Mouse (Mus musculus) midbrain, postnatal 0 days (tissue): ENCODE results near the gene Zfp334. TPM values are rescaled to one million over a fixed set of nuclear protein-coding genes. Genes with fewer than 3 reads are reported as not detected.

ENCODE experiments used
- ATAC-seq: fragments of 200-750 bp; cut with Nextera tagmentation; 2 replicates; pipeline ENCODE4 v1.8.0; 2017; ENCODE audit warnings: moderate number of reproducible peaks, mild to moderate bottlenecking, moderate TSS enrichment, moderate library complexity; ENCODE audit not compliant: low FRiP score
- DNase-seq: peaks from one replicate; pipeline ENCODE4 v3.0.0-alpha.2; 2015; ENCODE audit warnings: low spot score
- H3K27ac ChIP-seq: fragments of 300-500 bp; sonication (generic); 2 replicates; pipeline ENCODE4 v1.5.1; 2014; ENCODE audit warnings: low read depth, mild to moderate bottlenecking, low read length, mixed read lengths
- H3K27me3 ChIP-seq: fragments of 300-500 bp; sonication (generic); 2 replicates; pipeline ENCODE4 v1.6.1; 2014; ENCODE audit warnings: low read length, control low read depth, mixed read lengths; ENCODE audit not compliant: insufficient read depth
- H3K36me3 ChIP-seq: fragments of 300-500 bp; sonication (generic); 2 replicates; pipeline ENCODE4 v1.6.1; 2014; ENCODE audit warnings: low read length, control low read depth, mixed read lengths; ENCODE audit not compliant: insufficient read depth
- H3K4me1 ChIP-seq: fragments of 300-500 bp; sonication (generic); 2 replicates; pipeline ENCODE4 v1.6.1; 2014; ENCODE audit warnings: mild to moderate bottlenecking, control low read depth, antibody characterized with exemption, low read length, mixed read lengths; ENCODE audit not compliant: insufficient read depth
- H3K4me2 ChIP-seq: fragments of 300-500 bp; sonication (generic); 2 replicates; pipeline ENCODE4 v1.6.1; 2014; ENCODE audit warnings: low read depth, mild to moderate bottlenecking, low read length, mixed read lengths; ENCODE audit not compliant: poor library complexity, severe bottlenecking
- H3K4me3 ChIP-seq: fragments of 300-500 bp; sonication (generic); 2 replicates; pipeline ENCODE4 v1.5.1; 2014; ENCODE audit warnings: low read depth, mild to moderate bottlenecking, low read length, moderate library complexity
- H3K9ac ChIP-seq: fragments of 300-500 bp; sonication (generic); replicated peaks from 2 replicates; pipeline ENCODE4 v1.6.1; 2014; ENCODE audit warnings: mild to moderate bottlenecking, low read length, moderate library complexity, mixed read lengths; ENCODE audit not compliant: poor library complexity, severe bottlenecking
- H3K9me3 ChIP-seq: fragments of 300-500 bp; sonication (generic); 2 replicates; pipeline ENCODE4 v1.6.1; 2016; ENCODE audit warnings: low read length, control low read depth
- CTCF ChIP-seq: IDR thresholded peaks from 2 replicates; pipeline ENCODE4 v1.5.1; 2016; ENCODE audit warnings: antibody characterized with exemption, mild to moderate bottlenecking
- WGBS: fragments of 180-500 bp; shearing (Covaris S2); extraction: QIAGEN DNeasy Blood & Tissue Kit; methylation state at CpG from one replicate; pipeline ENCODE4 v1.1.7; 2014; 5-methylcytosine and 5-hydroxymethylcytosine counted together
- polyA plus RNA-seq: library from polyadenylated mRNA; unstranded; fragments of >200 nt; fragmentation: Nextera tagmentation; extraction: Ambion mirVana; gene quantifications from 2 replicates; pipeline ENCODE4 v1.2.1, GENCODE M21; 2015
- total RNA-seq: library from RNA; depleted of rRNA; stranded (reverse); fragments of >200 nt; gene quantifications from 2 replicates; pipeline ENCODE4 v1.2.3, GENCODE M21; 2014

The Zfp334 gene
- total and polyA plus RNA-seq, 2 experiments from 2014 or later: 4.2 to 15.1 TPM

- Histone ChIP-seq H3K9ac (no peak overlapping the region), H3K4me1 (0 out of 2 replicates have a peak, but pooled peaks cover 3% of the 10 kb centered on the region), H3K27ac (no peak overlapping the region), H3K4me3 (no peak overlapping the region), H3K9me3 (no peaks in the 10 kb centered on the region), H3K27me3 (no peaks in the 10 kb centered on the region), H3K36me3 (no peaks in the 10 kb centered on the region), H3K4me2 (no peak overlapping the region)
- peak; percentile 97 for TF ChIP-seq CTCF
- WGBS: 0% methylated on average over 1 of the region's 1 CpGs
- ATAC-seq (peak; percentile 62; the same call in 1 of the 2 replicates), DNase-seq (peak; percentile 90)
Measured at GRCm38 (mm10) chr2:165360861-165361260, 27.2 kb downstream of the Zfp334 start.

GRCm38 (mm10) chr2:165351828-165352513 lies 36.1 kb downstream of the Zfp334 start:
- 93% methylated on average over 20 of the region's 20 CpGs for WGBS

GRCm38 (mm10) chr2:165349466-165349865 lies 38.6 kb downstream of the Zfp334 start:
- no peaks in the 10 kb centered on the region for H3K27me3 ChIP-seq
- no peak for ATAC-seq
- peak; percentile 84 for DNase-seq
- H3K4me1 ChIP-seq: no peaks in the 10 kb centered on the region
- peaks cover 4% of the 10 kb centered on the region; the same call in 1 of the 2 replicates for H3K36me3 ChIP-seq
- H3K4me2 ChIP-seq: no peak overlapping the region
- TF ChIP-seq CTCF: peak; percentile 88
- no peak overlapping the region for H3K9ac ChIP-seq
- no peak overlapping the region for H3K4me3 ChIP-seq
- 11% methylated on average over 8 of the region's 8 CpGs for WGBS
- no peak overlapping the region for H3K27ac ChIP-seq
- H3K9me3 ChIP-seq: peaks cover 9% of the 10 kb centered on the region; the same call in 1 of the 2 replicates

More at GRCm38 (mm10) chr2:165351828-165352513, 36.1 kb downstream of the Zfp334 start:
- no peak overlapping the region for H3K4me2 ChIP-seq
- H3K4me3 ChIP-seq: no peak overlapping the region
- peaks cover 4% of the 10 kb centered on the region; the same call in 1 of the 2 replicates for H3K36me3 ChIP-seq
- no peak for TF ChIP-seq CTCF
- DNase-seq (no peak), ATAC-seq (no peak)
- peaks cover 9% of the 10 kb centered on the region; the same call in 1 of the 2 replicates for H3K9me3 ChIP-seq
- no peaks in the 10 kb centered on the region for H3K4me1 ChIP-seq
- no peak overlapping the region for H3K9ac ChIP-seq
- no peaks in the 10 kb centered on the region for H3K27me3 ChIP-seq
- H3K27ac ChIP-seq: no peak overlapping the region

GRCm38 (mm10) chr2:165346180-165346579 lies 41.9 kb downstream of the Zfp334 start:
- H3K27ac ChIP-seq: no peak overlapping the region
- no peak overlapping the region for H3K9ac ChIP-seq
- no peak for TF ChIP-seq CTCF
- H3K4me3 ChIP-seq: no peak overlapping the region
- WGBS: 88% methylated on average over 5 of the region's 5 CpGs
- H3K36me3 ChIP-seq: no peaks in the 10 kb centered on the region
- no peak overlapping the region for H3K4me2 ChIP-seq
- no peaks in the 10 kb centered on the region for H3K27me3 ChIP-seq
- ATAC-seq (no peak), DNase-seq (no peak)
- no peaks in the 10 kb centered on the region for H3K4me1 ChIP-seq
- no peaks in the 10 kb centered on the region for H3K9me3 ChIP-seq

GRCm38 (mm10) chr2:165337191-165337590 lies 50.9 kb downstream of the Zfp334 start:
- H3K9me3 ChIP-seq: no peaks in the 10 kb centered on the region
- ATAC-seq (no peak), DNase-seq (peak; percentile 59)
- H3K4me3 ChIP-seq: no peak overlapping the region
- peak; percentile 69 for TF ChIP-seq CTCF
- no peak overlapping the region for H3K9ac ChIP-seq
- H3K4me1 ChIP-seq: no peaks in the 10 kb centered on the region
- H3K36me3 ChIP-seq: no peaks in the 10 kb centered on the region
- 7% methylated on average over 3 of the region's 3 CpGs for whole genome bisulfite sequencing
- H3K4me2 ChIP-seq: no peak overlapping the region
- H3K27me3 ChIP-seq: no peaks in the 10 kb centered on the region
- H3K27ac ChIP-seq: no peak overlapping the region

GRCm38 (mm10) chr2:165332610-165333210 lies 55.3 kb downstream of the Zfp334 start:
- Histone ChIP-seq H3K27me3 (no peaks in the 10 kb centered on the region), H3K4me1 (0 out of 2 replicates have a peak, but pooled peaks cover 2% of the 10 kb centered on the region), H3K4me3 (no peak overlapping the region), H3K4me2 (no peak overlapping the region), H3K9ac (no peak overlapping the region), H3K36me3 (no peaks in the 10 kb centered on the region), H3K9me3 (no peaks in the 10 kb centered on the region), H3K27ac (no peak overlapping the region)
- no peak for TF ChIP-seq CTCF
- WGBS: 42% methylated on average over 14 of the region's 14 CpGs
- ATAC-seq: no peak
- DNase-seq: no peak
